In genomic region chr1:150212454-150212853, GRCm38 (mm10) we compare ENCODE assay signal across 35 mouse cellular contexts.
"Had no signal": no experiment of that assay in that cellular context is flagged by ENCODE, and none has a peak within 500 bp of the region (broad histone marks: within the 10 kb centered on the region; RNA-seq: fewer than 3 reads in every experiment).

No protein-coding gene starts in this region.

- H3K27me3 ChIP-seq: heart, embryonic 12.5 days; heart, embryonic 13.5 days; heart, embryonic 15.5 days; hindbrain, embryonic 12.5 days; hindbrain, embryonic 13.5 days; hindbrain, embryonic 15.5 days; intestine, embryonic 15.5 days; kidney, embryonic 15.5 days had no signal

- H3K9ac ChIP-seq: heart, embryonic 12.5 days; heart, embryonic 13.5 days; heart, embryonic 15.5 days; hindbrain, embryonic 12.5 days; hindbrain, embryonic 13.5 days; hindbrain, embryonic 14.5 days; hindbrain, embryonic 15.5 days; intestine, embryonic 15.5 days; kidney, embryonic 15.5 days had no signal

- ATAC-seq: hindbrain, embryonic 16.5 days; hindbrain, postnatal 0 days; inflammation-experienced regulatory T-cells, adult 6 months; intestine, embryonic 15.5 days; intestine, embryonic 16.5 days; intestine, postnatal 0 days had no signal

- H3K4me1 ChIP-seq: heart, embryonic 10.5 days; heart, embryonic 12.5 days; heart, embryonic 13.5 days; heart, embryonic 15.5 days; hindbrain, embryonic 10.5 days; hindbrain, embryonic 12.5 days; hindbrain, embryonic 13.5 days; hindbrain, embryonic 15.5 days; intestine, embryonic 15.5 days; kidney, embryonic 15.5 days had no signal

- H3K9me3 ChIP-seq: heart, embryonic 10.5 days; heart, embryonic 12.5 days; heart, embryonic 13.5 days; heart, embryonic 15.5 days; hindbrain, embryonic 10.5 days; hindbrain, embryonic 12.5 days; hindbrain, embryonic 13.5 days; hindbrain, embryonic 15.5 days; intestine, embryonic 15.5 days; kidney, embryonic 15.5 days had no signal

- DNase-seq: heart, adult 2 months; heart, postnatal 10 days; heart, postnatal 14 days; heart, postnatal 36 days; heart, postnatal 4 days; kidney, adult 11 months; kidney, adult 18-20 months; kidney, adult 2 months; kidney, adult 8-10 months; kidney, adult 9 months; kidney, postnatal 10 days; kidney, postnatal 14 days; kidney, postnatal 25 days; kidney, postnatal 36 days; kidney, postnatal 4 days; layer of hippocampus, adult 9-11 months had no signal

- H3K4me2 ChIP-seq: heart, embryonic 11.5 days; heart, embryonic 12.5 days; heart, embryonic 13.5 days; heart, embryonic 15.5 days; hindbrain, embryonic 12.5 days; hindbrain, embryonic 13.5 days; hindbrain, embryonic 14.5 days; hindbrain, embryonic 15.5 days; intestine, embryonic 15.5 days; kidney, embryonic 15.5 days had no signal

- H3K27ac ChIP-seq: heart, adult 2 months; heart, embryonic 10.5 days; heart, embryonic 13.5 days; heart, embryonic 15.5 days; hindbrain, embryonic 10.5 days; hindbrain, embryonic 12.5 days; hindbrain, embryonic 13.5 days; hindbrain, embryonic 14.5 days; hindbrain, embryonic 15.5 days; hindbrain, postnatal 0 days; intestine, embryonic 15.5 days; kidney, embryonic 15.5 days; kidney, postnatal 0 days; layer of hippocampus, adult 2 months had no signal

- H3K4me3 ChIP-seq: heart, adult 2 months; heart, embryonic 10.5 days; heart, embryonic 12.5 days; heart, embryonic 13.5 days; heart, embryonic 15.5 days; hindbrain, embryonic 10.5 days; hindbrain, embryonic 12.5 days; hindbrain, embryonic 13.5 days; hindbrain, embryonic 15.5 days; intestine, embryonic 15.5 days; kidney, embryonic 15.5 days; layer of hippocampus, adult 2 months had no signal

- H3K36me3 ChIP-seq: heart, embryonic 10.5 days; heart, embryonic 12.5 days; heart, embryonic 13.5 days; heart, embryonic 15.5 days; hindbrain, embryonic 10.5 days; hindbrain, embryonic 12.5 days; hindbrain, embryonic 13.5 days; hindbrain, embryonic 15.5 days; intestine, embryonic 15.5 days; kidney, embryonic 15.5 days had no signal
